Mouse (Mus musculus) CH12.LX (cell line): ENCODE data around the gene Nup54.

Source experiments
- CTCF ChIP-seq, 2 experiments: IDR thresholded peaks in 1 of 2; conservative IDR thresholded peaks in 1 of 2; 2 replicates each; pipeline ENCODE4 v1.5.1; 2011 to 2012; ENCODE audit warnings: low read depth in 2 of 2, low read length in 2 of 2, improper control_type of control experiment in 1 of 2, inconsistent platforms in 1 of 2, mild to moderate bottlenecking in 1 of 2, moderate library complexity in 1 of 2
- NELFE ChIP-seq: IDR thresholded peaks from 2 replicates; pipeline ENCODE4 v1.6.1; 2011; ENCODE audit warnings: low read depth, low read length, improper control_type of control experiment
- SIN3A ChIP-seq: IDR thresholded peaks from 2 replicates; pipeline ENCODE4 v1.6.1; 2012; ENCODE audit warnings: low read length, improper control_type of control experiment, inconsistent platforms
- TBP ChIP-seq: conservative IDR thresholded peaks from 2 replicates; pipeline ENCODE4 v1.6.1; 2011; ENCODE audit warnings: low read depth, low read length, improper control_type of control experiment
- ZMIZ1 ChIP-seq: IDR thresholded peaks from 2 replicates; pipeline ENCODE4 v1.6.1; 2012; ENCODE audit warnings: low read depth, mild to moderate bottlenecking, inconsistent platforms, low read length, improper control_type of control experiment

DNA sequence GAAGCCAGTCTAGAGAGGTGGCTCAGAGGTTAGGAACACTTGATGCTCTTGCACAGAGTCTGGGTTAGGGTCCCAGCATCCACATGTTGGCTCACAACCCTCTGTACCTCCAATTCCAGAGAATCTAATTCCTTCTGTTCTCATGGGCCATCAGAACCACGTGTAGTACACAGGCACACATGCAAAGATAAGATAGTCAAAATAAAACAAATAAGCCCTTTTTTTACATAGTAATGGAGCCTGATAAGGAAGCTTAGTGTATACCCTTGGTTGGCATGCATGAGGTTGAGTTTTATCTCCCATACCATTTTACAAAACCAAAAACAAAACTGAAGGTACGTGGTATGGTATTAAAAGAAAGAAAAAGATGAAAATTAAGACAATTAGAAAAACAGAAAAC is 22.4 kb upstream of the Nup54 start:
- TF ChIP-seq ZMIZ1 (no peak), SIN3A (no peak), CTCF (conservative IDR thresholded peaks at IDR 0.05 in 1 of 2, IDR thresholded peaks at IDR 0.05 in 1 of 2; ENCODE audit: low read depth in 2 of 2, low read length in 2 of 2) (no peak), TBP (no peak), NELFE (no peak)
